Mouse (Mus musculus) forebrain, embryonic 14.5 days (tissue): ENCODE data around the gene Gm20661. TPM values are rescaled to one million over a fixed set of nuclear protein-coding genes. Genes with fewer than 3 reads are reported as not detected.

Experiments
- ATAC-seq: fragments of 200-750 bp; cut with Nextera tagmentation; 2 replicates; pipeline ENCODE4 v1.8.0; 2017; ENCODE audit warnings: mild to moderate bottlenecking, moderate library complexity
- DNase-seq: peaks from one replicate; pipeline ENCODE4 v3.0.0-alpha.2; 2015; ENCODE audit warnings: low spot score
- H3K27ac ChIP-seq: fragments of 300-500 bp; sonication (generic); 2 replicates; pipeline ENCODE4 v1.5.1; 2014; ENCODE audit warnings: low read depth, mild to moderate bottlenecking, control low read depth, low read length, moderate library complexity
- H3K27me3 ChIP-seq: fragments of 300-500 bp; sonication (generic); replicated peaks from 2 replicates; pipeline ENCODE4 v1.6.1; 2014; ENCODE audit warnings: low read length, control low read depth, mixed read lengths; ENCODE audit not compliant: control insufficient read depth, insufficient read depth
- H3K36me3 ChIP-seq: fragments of 300-500 bp; sonication (generic); 2 replicates; pipeline ENCODE4 v1.6.1; 2014; ENCODE audit warnings: low read length, control low read depth; ENCODE audit not compliant: control insufficient read depth, insufficient read depth
- H3K4me1 ChIP-seq: fragments of 300-500 bp; sonication (generic); 2 replicates; pipeline ENCODE4 v1.6.1; 2014; ENCODE audit warnings: antibody characterized with exemption, low read length, control low read depth; ENCODE audit not compliant: control insufficient read depth, insufficient read depth
- H3K4me2 ChIP-seq: fragments of 300-500 bp; sonication (generic); 2 replicates; pipeline ENCODE4 v1.6.1; 2014; ENCODE audit warnings: mild to moderate bottlenecking, control low read depth, low read length
- H3K4me3 ChIP-seq: fragments of 300-500 bp; sonication (generic); 2 replicates; pipeline ENCODE4 v1.5.1; 2014; ENCODE audit warnings: low read depth, low read length, control low read depth
- H3K9ac ChIP-seq: fragments of 300-500 bp; sonication (generic); 2 replicates; pipeline ENCODE4 v1.6.1; 2014; ENCODE audit warnings: mild to moderate bottlenecking, low read length, control low read depth, moderate library complexity
- H3K9me3 ChIP-seq: fragments of 300-500 bp; sonication (generic); replicated peaks from 2 replicates; pipeline ENCODE4 v1.6.1; 2016; ENCODE audit warnings: low read length, control low read depth, mixed read lengths; ENCODE audit not compliant: control insufficient read depth
- whole genome bisulfite sequencing: fragments of 180-500 bp; shearing (Covaris S2); extraction: QIAGEN DNeasy Blood & Tissue Kit; methylation state at CpG from one replicate; pipeline ENCODE4 v1.1.7; 2014; 5-methylcytosine and 5-hydroxymethylcytosine counted together
- polyA plus RNA-seq: library from polyadenylated mRNA; unstranded; fragments of >200 nt; fragmentation: Nextera tagmentation; extraction: Ambion mirVana; gene quantifications from 2 replicates; pipeline ENCODE4 v1.2.1, GENCODE M21; 2014

The Gm20661 gene
- polyA plus RNA-seq, 1 experiment from 2014 or later = 0.56 TPM

- no peak for DNase-seq
- ATAC-seq = no peak
- Histone ChIP-seq H3K27ac (no peak overlapping the region), H3K4me3 (no peak overlapping the region), H3K36me3 (peaks cover 58% of the 10 kb centered on the region), H3K9me3 (no peaks in the 10 kb centered on the region), H3K9ac (no peak overlapping the region), H3K4me2 (no peak overlapping the region), H3K4me1 (no peaks in the 10 kb centered on the region), H3K27me3 (no peaks in the 10 kb centered on the region)
- 97% methylated on average over 3 of the region's 3 CpGs for WGBS
Measured at GRCm38 (mm10) chr9:108027867-108028266, 45.0 kb downstream of the Gm20661 start.

GRCm38 (mm10) chr9:108032126-108032525, 49.3 kb downstream of the Gm20661 start:
- H3K36me3 ChIP-seq = peaks cover 57% of the 10 kb centered on the region
- WGBS = 90% methylated on average over 5 of the region's 5 CpGs
- H3K4me3 ChIP-seq = no peak overlapping the region
- H3K4me1 ChIP-seq = no peaks in the 10 kb centered on the region
- H3K4me2 ChIP-seq = no peak overlapping the region
- DNase-seq = no peak
- no peaks in the 10 kb centered on the region for H3K27me3 ChIP-seq
- no peaks in the 10 kb centered on the region for H3K9me3 ChIP-seq
- H3K9ac ChIP-seq = no peak overlapping the region
- ATAC-seq = no peak
- no peak overlapping the region for H3K27ac ChIP-seq

- no peak for ATAC-seq
- Histone ChIP-seq H3K9me3 (no peaks in the 10 kb centered on the region), H3K27ac (no peak overlapping the region), H3K27me3 (no peaks in the 10 kb centered on the region), H3K4me2 (no peak overlapping the region), H3K9ac (no peak overlapping the region), H3K4me3 (no peak overlapping the region), H3K4me1 (no peaks in the 10 kb centered on the region), H3K36me3 (peaks cover 62% of the 10 kb centered on the region)
- 97% methylated on average over 2 of the region's 2 CpGs for WGBS
- DNase-seq = no peak
Measured at GRCm38 (mm10) chr9:108035331-108036156, 52.7 kb downstream of the Gm20661 start.

Other genes with a start within 250 kb of the Gm20661 start
- gene Rbm5, start 212.1 kb upstream of the Gm20661 start, polyA plus RNA-seq = 188 and 210 TPM in 2 replicates
- gene Rbm6, start 109.8 kb upstream of the Gm20661 start, polyA plus RNA-seq = 69.4 and 89.9 TPM in 2 replicates
- 23.5 and 27.2 TPM in 2 replicates for gene Mon1a, start 94.9 kb upstream of the Gm20661 start, polyA plus RNA-seq
- 0.23 and 1.2 TPM in 2 replicates for gene Mst1r, start 76.2 kb upstream of the Gm20661 start, polyA plus RNA-seq
- not detected in 2 replicates for gene Actl11, start 54.6 kb upstream of the Gm20661 start, polyA plus RNA-seq
- 25.1 and 40.8 TPM in 2 replicates for gene Camkv, start 47.4 kb upstream of the Gm20661 start, polyA plus RNA-seq
- gene Traip, start 32.9 kb upstream of the Gm20661 start, polyA plus RNA-seq = 17.1 and 20.5 TPM in 2 replicates
- 3.1 and 4.7 TPM in 2 replicates for gene Uba7, start 7.6 kb upstream of the Gm20661 start, polyA plus RNA-seq
- gene Inka1, start 2.8 kb downstream of the Gm20661 start, polyA plus RNA-seq = 14.2 and 16.2 TPM in 2 replicates
- gene Cdhr4, start 9.4 kb downstream of the Gm20661 start, polyA plus RNA-seq = 1.2 and 1.5 TPM in 2 replicates
- 0.53 TPM in 1 of 2 replicates, not detected in the other for gene Gm20662, start 13.3 kb downstream of the Gm20661 start, polyA plus RNA-seq
- 39.3 and 48.1 TPM in 2 replicates for gene Ip6k1, start 19.4 kb downstream of the Gm20661 start, polyA plus RNA-seq
- gene Gmppb, start 66.2 kb downstream of the Gm20661 start, polyA plus RNA-seq = 18.5 and 20.0 TPM in 2 replicates
- gene Amigo3, start 70.1 kb downstream of the Gm20661 start, polyA plus RNA-seq = 2.2 and 2.3 TPM in 2 replicates
- not detected in 2 replicates for gene Mst1, start 97.4 kb downstream of the Gm20661 start, polyA plus RNA-seq
- 37.5 and 42.7 TPM in 2 replicates for gene Rnf123, start 100.3 kb downstream of the Gm20661 start, polyA plus RNA-seq
- 39.1 and 43.0 TPM in 2 replicates for gene Apeh, start 111.5 kb downstream of the Gm20661 start, polyA plus RNA-seq
- gene Bsn, start 207.3 kb downstream of the Gm20661 start, polyA plus RNA-seq = 5.3 and 6.6 TPM in 2 replicates